Mouse (Mus musculus): ENCODE data around the gene Hpse.

DNA sequence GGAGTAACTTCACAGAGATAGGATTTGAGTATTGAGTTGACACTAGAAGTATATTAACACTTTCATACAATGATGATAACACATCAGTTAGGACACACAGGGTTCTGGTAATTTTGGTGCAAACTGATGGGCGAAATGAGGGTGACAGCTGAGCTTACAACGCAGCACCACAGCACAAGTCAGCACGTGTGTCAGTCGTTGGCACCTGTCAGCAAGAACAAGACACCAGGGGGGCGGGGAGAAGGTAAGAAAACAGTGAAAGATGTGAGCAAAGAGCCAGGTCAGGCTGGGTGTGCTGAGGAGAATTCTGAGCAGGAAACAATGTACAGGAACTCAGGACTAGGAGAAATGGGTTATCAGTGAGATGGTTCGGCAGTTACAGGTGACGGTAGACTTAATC is 42.2 kb upstream of the Hpse start:
- TF ChIP-seq POLR2A (IDR thresholded peaks at IDR 0.05; ENCODE audit: extremely low read depth, insufficient read depth, low read length) (no peak), CTCF (IDR thresholded peaks at IDR 0.05; ENCODE audit: low read depth, low read length) (no peak)

Data from liver, adult 2 months (tissue).